Mouse (Mus musculus): ENCODE results near the gene Il31.

- TF ChIP-seq ZNF384 (IDR thresholded peaks at IDR 0.05; ENCODE audit: low read depth, low read length) (no peak), ZC3H11A (IDR thresholded peaks at IDR 0.05; ENCODE audit: borderline replicate concordance, low read depth, low read length) (no peak), MAFK (IDR thresholded peaks at IDR 0.05; ENCODE audit: insufficient read depth, low read depth, low read length) (no peak), HCFC1 (IDR thresholded peaks at IDR 0.05; ENCODE audit: borderline replicate concordance, insufficient read depth, low read length) (no peak), CHD2 (IDR thresholded peaks at IDR 0.05; ENCODE audit: low read depth, low read length) (no peak)
Observed at GRCm38 (mm10) chr5:123444849-123445334, 44.4 kb downstream of the Il31 start.
